Mouse (Mus musculus): ENCODE measurements around the gene Kcnma1. TPM values are rescaled to one million over a fixed set of nuclear protein-coding genes. Genes with fewer than 3 reads are reported as not detected.
A peak's percentile ranks its signal among the peaks of the same experiment; 100 is the strongest.

Gene Kcnma1
- total RNA-seq, 4 experiments from 2014 or later = 54.5 to 65.3 (median 57.1) TPM

GRCm38 (mm10) chr14:23782845-23783609 lies 231.3 kb downstream of the Kcnma1 start:
- DNase-seq (ENCODE audit: low spot score in 2 of 2) = no peak

GRCm38 (mm10) chr14:23774542-23774941 lies 239.7 kb downstream of the Kcnma1 start:
- no peak for DNase-seq (ENCODE audit: low spot score in 2 of 2)

GRCm38 (mm10) chr14:23772685-23773084 lies 241.6 kb downstream of the Kcnma1 start:
- no peak for DNase-seq (ENCODE audit: low spot score in 2 of 2)

- DNase-seq (ENCODE audit: low spot score in 2 of 2) = no peak
Observed at GRCm38 (mm10) chr14:23771794-23772193, 242.5 kb downstream of the Kcnma1 start.

GRCm38 (mm10) chr14:23762471-23762870 lies 251.8 kb downstream of the Kcnma1 start:
- DNase-seq (ENCODE audit: low spot score in 2 of 2) = no peak

- no peak for DNase-seq (ENCODE audit: low spot score in 2 of 2)
Observed at GRCm38 (mm10) chr14:23759626-23760025, 254.7 kb downstream of the Kcnma1 start.

- no peak for DNase-seq (ENCODE audit: low spot score in 2 of 2)
Observed at GRCm38 (mm10) chr14:23758421-23758820, 255.9 kb downstream of the Kcnma1 start.

GRCm38 (mm10) chr14:23748011-23748410 lies 266.3 kb downstream of the Kcnma1 start:
- DNase-seq (ENCODE audit: low spot score in 2 of 2) = no peak

GRCm38 (mm10) chr14:23746976-23747375 lies 267.3 kb downstream of the Kcnma1 start:
- DNase-seq (ENCODE audit: low spot score in 2 of 2) = no peak

- DNase-seq (ENCODE audit: low spot score in 2 of 2) = no peak
Observed at GRCm38 (mm10) chr14:23741531-23741930, 272.8 kb downstream of the Kcnma1 start.

GRCm38 (mm10) chr14:23734200-23734599 lies 280.1 kb downstream of the Kcnma1 start:
- peak in 1 of 2 experiments; percentile 6 for DNase-seq (ENCODE audit: low spot score in 2 of 2)

- no peak for DNase-seq (ENCODE audit: low spot score in 2 of 2)
Observed at GRCm38 (mm10) chr14:23729377-23729776, 284.9 kb downstream of the Kcnma1 start.

GRCm38 (mm10) chr14:23723701-23724430 lies 290.4 kb downstream of the Kcnma1 start:
- no peak for DNase-seq (ENCODE audit: low spot score in 2 of 2)

- DNase-seq (ENCODE audit: low spot score in 2 of 2) = no peak
Observed at GRCm38 (mm10) chr14:23719246-23719645, 295.0 kb downstream of the Kcnma1 start.

GRCm38 (mm10) chr14:23718667-23719066 lies 295.6 kb downstream of the Kcnma1 start:
- DNase-seq (ENCODE audit: low spot score in 2 of 2) = no peak

- no peak for DNase-seq (ENCODE audit: low spot score in 2 of 2)
Observed at GRCm38 (mm10) chr14:23714396-23715131, 299.7 kb downstream of the Kcnma1 start.

- no peak for DNase-seq (ENCODE audit: low spot score in 2 of 2)
Observed at GRCm38 (mm10) chr14:23712891-23713290, 301.4 kb downstream of the Kcnma1 start.

GRCm38 (mm10) chr14:23710954-23711353 lies 303.3 kb downstream of the Kcnma1 start:
- no peak for DNase-seq (ENCODE audit: low spot score in 2 of 2)

GRCm38 (mm10) chr14:23706837-23707236 lies 307.5 kb downstream of the Kcnma1 start:
- peak; percentile 6 to 44 for DNase-seq (ENCODE audit: low spot score in 2 of 2)

GRCm38 (mm10) chr14:23705647-23706046 lies 308.6 kb downstream of the Kcnma1 start:
- DNase-seq (ENCODE audit: low spot score in 2 of 2) = no peak

GRCm38 (mm10) chr14:23704303-23704702 lies 310.0 kb downstream of the Kcnma1 start:
- DNase-seq (ENCODE audit: low spot score in 2 of 2) = no peak

GRCm38 (mm10) chr14:23696341-23696740 lies 317.9 kb downstream of the Kcnma1 start:
- DNase-seq (ENCODE audit: low spot score in 2 of 2) = no peak
